Mouse (Mus musculus) gastrocnemius, adult 2 months (tissue): ENCODE measurements around the gene Pfkfb3. TPM values are rescaled to one million over a fixed set of nuclear protein-coding genes. Genes with fewer than 3 reads are reported as not detected.

Source experiments
- DNase-seq: peaks from one replicate; pipeline ENCODE4 v3.0.0; 2022
- H3K27ac ChIP-seq: fragments of 200-600 bp; 2 replicates; pipeline ENCODE4 v1.8.1; 2022; ENCODE audit warnings: mild to moderate bottlenecking
- H3K4me3 ChIP-seq: fragments of 200-600 bp; 2 replicates; pipeline ENCODE4 v1.8.1; 2022; ENCODE audit warnings: mild to moderate bottlenecking, moderate library complexity
- CTCF ChIP-seq: fragments of 200-600 bp; IDR thresholded peaks from 2 replicates; pipeline ENCODE4 v1.8.1; 2022; ENCODE audit warnings: antibody characterized with exemption, mild to moderate bottlenecking, moderate library complexity
- intact Hi-C: fragments of 180-260 bp; cut with DNase I; formaldehyde crosslinking; loops from one replicate; pipeline ENCODE4 v1.15.1; 2025
- total RNA-seq, 2 experiments: library from RNA; stranded (reverse); gene quantifications; 2 replicates each; pipeline ENCODE4 v1.2.3; 2021

Pfkfb3 gene
- total RNA-seq, 2 experiments from 2014 or later: 84.9 to 302 TPM

GRCm38 (mm10) chr2:11567781-11568362 is 14.0 kb upstream of the Pfkfb3 start:
- peak; percentile 46 for DNase-seq
- peak; percentile 66 for TF ChIP-seq CTCF

GRCm38 (mm10) chr2:11566898-11567297 is 13.0 kb upstream of the Pfkfb3 start:
- TF ChIP-seq CTCF: peak; percentile 15; the same call in 1 of the 2 replicates

More at GRCm38 (mm10) chr2:11567781-11568362, 14.0 kb upstream of the Pfkfb3 start:
- intact Hi-C loops: no loop called here
- Histone ChIP-seq H3K4me3 (no peak overlapping the region), H3K27ac (no peak overlapping the region)

GRCm38 (mm10) chr2:11566241-11566640 is 12.4 kb upstream of the Pfkfb3 start:
- no peak for TF ChIP-seq CTCF
- Histone ChIP-seq H3K27ac (no peak overlapping the region), H3K4me3 (no peak overlapping the region)
- intact Hi-C loops: no loop called here
- DNase-seq: no peak

More at GRCm38 (mm10) chr2:11566898-11567297, 13.0 kb upstream of the Pfkfb3 start:
- Histone ChIP-seq H3K27ac (no peak overlapping the region), H3K4me3 (no peak overlapping the region)
- DNase-seq: no peak
- intact Hi-C loops: no loop called here

- no peak for TF ChIP-seq CTCF
- H3K27ac ChIP-seq: no peak overlapping the region
- no peak for DNase-seq
- intact Hi-C loops: no loop called here
- no peak overlapping the region for H3K4me3 ChIP-seq
Measured at GRCm38 (mm10) chr2:11564768-11565167, 10.9 kb upstream of the Pfkfb3 start.

GRCm38 (mm10) chr2:11563256-11563655 is 9.4 kb upstream of the Pfkfb3 start:
- TF ChIP-seq CTCF: no peak
- no peak overlapping the region for H3K27ac ChIP-seq
- H3K4me3 ChIP-seq: no peak overlapping the region
- intact Hi-C loops: no loop called here
- no peak for DNase-seq

- no peak for TF ChIP-seq CTCF
- Histone ChIP-seq H3K27ac (no peak overlapping the region), H3K4me3 (no peak overlapping the region)
- intact Hi-C loops: no loop called here
- no peak for DNase-seq
Measured at GRCm38 (mm10) chr2:11558654-11559053, 4.8 kb upstream of the Pfkfb3 start.

- DNase-seq: no peak
- intact Hi-C loops: no loop called here
- no peak overlapping the region for H3K27ac ChIP-seq
- TF ChIP-seq CTCF: no peak
- no peak overlapping the region for H3K4me3 ChIP-seq
Measured at GRCm38 (mm10) chr2:11557244-11557643, 3.4 kb upstream of the Pfkfb3 start.

GRCm38 (mm10) chr2:11555316-11555715 is 1.4 kb upstream of the Pfkfb3 start:
- DNase-seq: no peak
- intact Hi-C loops: no loop called here
- no peak for TF ChIP-seq CTCF

GRCm38 (mm10) chr2:11552966-11553451 is 868 bp downstream of the Pfkfb3 start:
- no peak for TF ChIP-seq CTCF
- peak; percentile 46 for DNase-seq
- H3K4me3 ChIP-seq: peak overlapping the region; percentile 80
- H3K27ac ChIP-seq: peak overlapping the region; percentile 77
- intact Hi-C loops: no loop called here

More at GRCm38 (mm10) chr2:11555316-11555715, 1.4 kb upstream of the Pfkfb3 start:
- Histone ChIP-seq H3K27ac (no peak overlapping the region), H3K4me3 (no peak overlapping the region)

- Histone ChIP-seq H3K4me3 (peak overlapping the region; percentile 80), H3K27ac (peak overlapping the region; percentile 77; the same call in 1 of the 2 replicates)
- intact Hi-C loops: no loop called here
- no peak for TF ChIP-seq CTCF
- DNase-seq: no peak
Measured at GRCm38 (mm10) chr2:11552297-11552821, 1.5 kb downstream of the Pfkfb3 start.

- no peak for DNase-seq
- Histone ChIP-seq H3K27ac (no peak overlapping the region), H3K4me3 (no peak overlapping the region)
- intact Hi-C loops: no loop called here
- no peak for TF ChIP-seq CTCF
Measured at GRCm38 (mm10) chr2:11551726-11552125, 2.2 kb downstream of the Pfkfb3 start.

GRCm38 (mm10) chr2:11548508-11548907 is 5.4 kb downstream of the Pfkfb3 start:
- no peak for DNase-seq
- TF ChIP-seq CTCF: no peak
- Histone ChIP-seq H3K4me3 (no peak overlapping the region), H3K27ac (no peak overlapping the region)
- intact Hi-C loops: no loop called here

GRCm38 (mm10) chr2:11547609-11548008 is 6.3 kb downstream of the Pfkfb3 start:
- Histone ChIP-seq H3K4me3 (no peak overlapping the region), H3K27ac (no peak overlapping the region)
- peak; percentile 50 for TF ChIP-seq CTCF
- intact Hi-C loops: no loop called here
- no peak for DNase-seq

GRCm38 (mm10) chr2:11546091-11546490 is 7.8 kb downstream of the Pfkfb3 start:
- no peak overlapping the region for H3K4me3 ChIP-seq
- no peak overlapping the region for H3K27ac ChIP-seq
- intact Hi-C loops: no loop called here
- no peak for DNase-seq
- no peak for TF ChIP-seq CTCF
